Mouse (Mus musculus) left cerebral cortex, adult 18-20 months (tissue): ENCODE data around the gene Det1. TPM values are rescaled to one million over a fixed set of nuclear protein-coding genes. Genes with fewer than 3 reads are reported as not detected.
A peak's percentile ranks its signal among the peaks of the same experiment; 100 is the strongest.

Experiments used
- DNase-seq, 2 experiments: peaks; one replicate each; pipeline ENCODE4 v3.0.0; 2021 to 2022; ENCODE audit warnings: low spot score in 2 of 2, mixed read lengths in 1 of 2
- total RNA-seq, 2 experiments: library from RNA; stranded (reverse); gene quantifications; 2 replicates each; pipeline ENCODE4 v1.2.3; 2021

Det1 gene
- total RNA-seq, 2 experiments from 2014 or later: 5.4 to 6.2 TPM

- no peak for DNase-seq
These were observed 8.1 kb upstream of the Det1 start for GRCm38 (mm10) chr7:78855044-78855655.

GRCm38 (mm10) chr7:78854051-78854450 lies 7.0 kb upstream of the Det1 start:
- no peak for DNase-seq

GRCm38 (mm10) chr7:78846066-78846716 lies 872 bp downstream of the Det1 start:
- no peak for DNase-seq

GRCm38 (mm10) chr7:78841601-78842000 lies 5.5 kb downstream of the Det1 start:
- no peak for DNase-seq

GRCm38 (mm10) chr7:78837250-78837649 lies 9.8 kb downstream of the Det1 start:
- DNase-seq: no peak

DNA sequence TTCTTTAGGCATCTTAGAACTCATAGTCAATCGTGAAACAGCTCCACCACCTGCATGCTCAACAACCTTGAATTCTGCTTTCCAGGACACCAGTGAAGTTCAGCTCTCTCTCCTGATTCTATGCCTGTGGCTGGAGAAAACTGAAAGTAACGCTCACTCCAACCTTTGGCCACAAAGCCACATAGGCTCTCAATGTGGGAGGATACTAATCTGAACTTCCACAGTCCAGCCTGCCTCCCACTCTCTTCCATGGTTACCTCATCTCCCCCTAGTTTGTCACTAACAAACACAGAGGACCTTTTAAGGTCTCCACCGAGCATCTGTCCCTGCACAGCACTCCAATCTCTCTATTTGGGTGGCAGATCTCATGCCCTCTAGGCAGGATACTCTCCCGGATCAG lies 11.4 kb downstream of the Det1 start:
- DNase-seq: no peak

GRCm38 (mm10) chr7:78827749-78828362 lies 19.2 kb downstream of the Det1 start:
- no peak for DNase-seq

GRCm38 (mm10) chr7:78826682-78827385 lies 20.2 kb downstream of the Det1 start:
- no peak for DNase-seq

DNA sequence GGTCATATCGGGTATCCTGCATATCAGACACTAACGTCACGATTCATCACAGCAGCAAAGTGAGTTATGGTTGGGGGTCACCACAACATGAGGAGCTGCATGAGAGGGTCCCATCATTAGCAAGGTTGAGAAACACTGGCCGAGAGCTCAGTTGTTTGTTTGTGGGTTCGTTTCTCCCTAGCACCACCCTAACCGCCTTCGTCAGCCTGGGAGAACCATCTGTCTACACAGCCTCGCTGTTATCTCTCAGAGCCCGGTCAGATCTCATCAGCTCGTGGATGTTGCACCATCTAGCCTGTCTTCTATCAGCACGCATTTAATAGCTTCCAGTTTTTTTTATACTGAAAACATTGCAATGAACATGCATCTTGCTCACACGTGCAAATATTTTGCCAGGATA lies 28.7 kb downstream of the Det1 start:
- DNase-seq: no peak

GRCm38 (mm10) chr7:78814766-78815165 lies 32.3 kb downstream of the Det1 start:
- no peak for DNase-seq

- DNase-seq: no peak
These were observed 33.3 kb downstream of the Det1 start for GRCm38 (mm10) chr7:78813791-78814190.

GRCm38 (mm10) chr7:78807192-78807591 lies 39.9 kb downstream of the Det1 start:
- no peak for DNase-seq

DNA sequence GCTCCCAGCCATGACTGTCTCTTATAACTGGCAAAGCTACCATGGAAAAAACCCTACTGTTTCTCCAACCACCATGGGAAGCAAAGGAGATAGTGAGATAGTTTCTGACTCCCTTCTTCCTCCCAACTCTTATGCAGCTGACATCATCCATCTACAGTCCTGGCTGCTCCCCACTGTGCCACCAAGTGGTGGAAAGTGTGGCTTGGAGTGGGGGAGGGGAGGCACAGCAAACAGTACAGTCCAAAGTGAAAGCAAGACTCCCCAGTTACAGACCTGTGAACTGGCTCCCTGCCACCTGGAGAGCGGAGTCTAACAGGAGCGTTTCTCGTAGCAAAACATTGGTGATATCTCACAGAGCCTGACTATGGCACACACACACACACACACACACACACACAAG lies 43.2 kb downstream of the Det1 start:
- DNase-seq: no peak

- DNase-seq: no peak
These were observed 47.1 kb downstream of the Det1 start for GRCm38 (mm10) chr7:78799730-78800496.

DNA sequence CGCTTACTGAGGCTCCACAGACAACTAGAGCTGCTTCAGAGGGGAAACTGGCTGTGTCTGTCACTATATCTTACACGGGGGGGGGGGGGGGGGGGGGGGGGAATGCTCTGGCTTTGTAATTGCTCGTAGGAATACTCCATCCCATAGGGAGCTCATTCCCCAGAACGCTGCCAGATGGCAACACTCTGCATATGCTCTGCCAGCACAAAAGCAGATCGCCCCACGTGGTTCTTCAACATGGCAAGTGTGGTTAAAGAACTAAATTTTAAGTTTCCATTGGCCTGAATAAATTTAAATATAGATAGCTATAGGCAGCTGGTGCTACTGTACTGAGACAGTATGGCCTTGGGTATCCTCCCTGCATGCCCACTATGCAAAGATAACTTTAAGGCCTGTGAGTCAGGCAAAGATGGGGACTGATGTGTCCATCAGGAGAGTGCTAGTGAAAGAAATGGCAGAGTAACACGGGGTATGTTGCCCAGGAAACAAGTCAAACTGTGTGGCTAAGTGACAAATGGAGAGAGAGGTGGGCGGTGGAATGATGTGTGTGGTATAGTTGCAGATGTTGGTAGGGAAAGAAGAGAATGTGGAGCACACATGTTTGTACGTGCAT lies 49.1 kb downstream of the Det1 start:
- DNase-seq: peak; percentile 65 to 73

DNA sequence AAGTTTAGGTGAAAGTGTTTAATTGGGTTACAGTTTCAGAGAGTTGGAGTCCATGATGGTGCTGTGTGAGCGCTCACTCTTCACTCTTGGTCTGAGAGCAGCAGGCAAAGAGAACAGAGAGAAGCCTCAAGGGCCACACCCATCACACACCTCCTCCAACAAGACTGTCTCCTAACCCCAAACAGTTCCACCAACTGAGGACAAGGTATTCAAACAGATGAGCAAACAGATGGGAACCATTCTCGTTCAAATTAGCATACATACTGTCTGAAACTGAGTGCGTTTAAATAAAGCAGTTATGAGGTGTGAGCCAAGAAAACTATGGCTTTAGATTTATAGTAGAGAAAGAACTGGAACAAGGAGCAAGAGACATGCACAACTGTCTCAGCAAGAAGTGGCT lies 50.4 kb downstream of the Det1 start:
- peak in 1 of 2 experiments; percentile 27 for DNase-seq

- no peak for DNase-seq
These were observed 52.4 kb downstream of the Det1 start for GRCm38 (mm10) chr7:78794571-78795092.

- DNase-seq: no peak
These were observed 53.0 kb downstream of the Det1 start for GRCm38 (mm10) chr7:78793895-78794570.

GRCm38 (mm10) chr7:78791359-78792222 lies 55.5 kb downstream of the Det1 start:
- DNase-seq: peak; percentile 42 to 60
